Mouse (Mus musculus) monocyte, adult 2 months (primary cell): Measurements from ENCODE around the gene Crmp1.

ENCODE experiments used
- DNase-seq, 2 experiments: peaks; one replicate each; pipeline ENCODE4 v3.0.0; 2022; ENCODE audit warnings: low spot score in 2 of 2, low read depth in 1 of 2

The Crmp1 gene

GRCm38 (mm10) chr5:37238654-37239053, 3.1 kb upstream of the Crmp1 start:
- DNase-seq, result no peak

DNA sequence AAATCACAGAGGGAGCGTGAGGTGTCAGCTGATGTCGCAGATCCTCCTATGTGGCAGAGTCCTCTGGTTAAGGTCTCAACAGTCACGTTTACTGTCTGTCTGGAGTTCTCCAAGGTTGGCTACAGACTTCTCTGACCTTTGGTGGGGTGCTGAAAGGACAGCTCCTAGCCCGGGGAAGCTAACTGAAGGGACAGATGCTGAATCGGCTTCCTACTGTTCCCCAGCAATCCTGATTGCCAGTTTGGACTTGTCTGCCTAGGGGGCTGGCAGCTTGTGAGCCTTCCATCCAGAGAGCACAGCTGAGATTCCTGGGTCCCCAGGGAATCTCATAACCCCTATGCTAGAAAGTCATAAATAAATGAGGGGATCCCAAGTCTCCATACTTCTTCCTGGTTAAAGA, 1.2 kb upstream of the Crmp1 start:
- no peak for DNase-seq

DNA sequence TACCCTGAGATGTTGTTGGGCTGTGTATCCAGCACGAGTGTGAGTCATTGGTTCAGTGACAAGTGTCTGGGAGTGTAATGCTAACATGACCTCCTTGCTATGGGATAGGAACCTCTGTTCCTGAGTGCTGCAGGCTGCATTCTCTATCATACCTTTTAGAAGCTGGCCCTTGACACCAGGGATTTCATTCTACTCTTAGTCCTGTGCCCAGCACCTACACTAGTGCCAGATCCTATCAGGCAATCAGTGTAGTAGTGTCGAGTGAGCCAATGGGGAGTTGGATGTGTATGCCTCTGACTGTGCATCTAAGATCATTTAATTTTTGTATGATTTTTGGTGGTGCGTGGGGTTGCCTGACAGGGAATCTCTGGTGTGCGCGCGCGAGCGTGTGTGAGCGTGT, 516 bp upstream of the Crmp1 start:
- DNase-seq, result no peak

- DNase-seq, result no peak
These were observed 824 bp downstream of the Crmp1 start for GRCm38 (mm10) chr5:37242360-37243168.

- no peak for DNase-seq
These were observed 1.6 kb downstream of the Crmp1 start for GRCm38 (mm10) chr5:37243169-37243886.

DNA sequence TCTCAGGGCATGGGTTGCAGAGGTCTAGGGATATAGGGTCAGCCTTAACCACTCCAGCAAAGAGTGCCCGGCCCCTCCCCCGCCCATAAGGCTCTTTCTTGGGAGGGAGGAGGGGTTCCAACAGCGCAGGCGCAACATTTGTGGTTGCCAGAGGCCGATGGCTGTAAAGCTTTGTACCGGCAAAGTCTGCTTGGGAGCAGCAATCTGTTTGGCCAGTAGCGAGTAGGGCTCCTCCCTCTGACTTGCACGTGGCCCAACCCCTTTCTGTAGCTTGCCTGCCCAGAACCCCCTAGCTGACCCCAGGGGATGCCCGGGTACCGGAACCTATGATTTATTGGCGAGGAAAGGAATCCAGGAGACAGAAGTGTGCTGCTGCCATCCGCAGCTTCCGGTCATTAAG, 2.4 kb downstream of the Crmp1 start:
- DNase-seq, result no peak

DNA sequence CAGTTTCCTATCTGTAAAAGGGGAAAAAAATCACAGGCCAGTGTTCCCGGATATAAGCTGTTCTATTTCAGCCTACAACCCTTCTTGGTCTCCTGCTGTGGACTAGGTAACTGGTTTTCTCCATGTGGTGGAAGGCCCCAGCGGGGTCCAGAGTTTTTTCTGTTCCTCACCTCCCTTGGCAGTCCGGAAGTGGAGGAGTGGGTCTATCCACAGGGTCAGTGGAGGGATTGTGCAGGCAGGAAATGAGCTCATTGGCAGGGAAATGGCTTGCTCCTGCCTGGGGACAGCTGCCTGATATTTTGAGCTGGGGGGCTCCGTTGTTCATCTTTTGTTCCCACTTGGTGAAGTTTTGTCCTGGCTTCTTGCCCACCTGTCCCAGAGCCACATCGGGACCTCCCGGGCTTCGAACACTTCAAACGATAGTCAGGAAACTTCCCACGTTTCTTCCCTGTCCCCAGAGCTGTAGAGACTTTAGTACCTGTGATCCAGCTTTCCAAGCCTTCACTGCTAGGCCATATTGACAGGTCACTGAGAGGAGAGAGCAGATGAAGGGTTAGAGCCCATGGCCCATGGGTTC, 3.0 kb downstream of the Crmp1 start:
- no peak for DNase-seq

DNA sequence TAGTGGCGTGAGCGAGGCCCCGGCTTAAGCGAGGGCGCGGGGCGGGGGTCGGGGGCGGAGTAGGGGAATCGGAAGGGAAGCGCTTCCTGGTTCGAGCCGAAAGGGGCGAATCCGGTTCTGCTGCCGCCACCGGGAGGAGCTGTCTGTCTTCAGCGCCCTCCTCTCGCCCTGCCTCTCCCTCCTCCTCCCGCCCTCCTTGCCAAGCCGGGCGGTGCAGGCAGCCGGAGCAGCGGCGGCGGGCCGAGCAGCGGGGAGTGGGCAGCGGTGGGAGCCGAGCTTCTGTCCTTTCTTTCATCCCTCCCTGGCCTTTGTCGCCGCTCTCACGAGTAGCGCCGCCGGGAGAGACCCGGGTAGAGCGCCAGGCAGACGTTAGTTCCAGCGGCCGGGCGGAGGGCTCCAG, 3.9 kb downstream of the Crmp1 start:
- DNase-seq, result no peak

GRCm38 (mm10) chr5:37246138-37246910, 4.6 kb downstream of the Crmp1 start:
- DNase-seq, result no peak

DNA sequence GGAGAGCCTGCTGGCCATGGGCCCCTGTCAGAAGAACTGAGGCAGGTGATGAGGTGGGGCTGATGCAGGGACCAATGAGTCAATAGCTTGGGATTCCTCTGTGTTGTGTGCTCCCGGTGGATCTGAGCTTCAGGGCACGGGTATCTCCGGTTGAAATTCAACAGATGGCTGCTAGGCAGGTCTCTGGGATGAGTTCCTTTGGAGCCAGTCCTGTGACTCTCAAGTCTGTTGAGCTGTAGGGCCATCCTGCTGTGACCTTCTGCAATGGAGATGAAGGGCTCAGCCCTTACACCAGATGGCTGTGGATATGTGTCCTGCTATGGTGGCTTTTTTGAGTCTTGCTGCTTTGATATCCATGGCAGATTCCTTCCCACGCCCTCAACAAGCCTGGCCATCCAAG, 5.7 kb downstream of the Crmp1 start:
- DNase-seq, result no peak

DNA sequence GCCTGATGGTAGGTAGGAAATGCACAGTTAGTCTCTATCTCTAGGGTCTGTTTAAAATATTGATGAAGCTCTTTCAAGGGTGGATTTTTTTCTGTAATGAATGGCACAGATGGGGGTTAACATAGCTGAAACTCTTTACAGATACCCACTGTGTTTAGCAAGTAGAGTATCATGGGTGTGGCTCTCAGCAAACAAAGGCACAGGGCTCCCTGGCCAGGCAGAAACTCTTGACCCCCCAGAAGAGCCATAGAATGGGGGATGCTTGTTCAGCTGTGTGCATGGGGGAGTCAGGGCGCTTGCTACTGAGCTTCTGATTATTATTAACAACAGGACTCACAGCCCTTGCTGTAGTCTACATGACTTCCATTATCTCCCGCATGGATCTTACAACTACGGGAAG, 7.1 kb downstream of the Crmp1 start:
- no peak for DNase-seq

DNA sequence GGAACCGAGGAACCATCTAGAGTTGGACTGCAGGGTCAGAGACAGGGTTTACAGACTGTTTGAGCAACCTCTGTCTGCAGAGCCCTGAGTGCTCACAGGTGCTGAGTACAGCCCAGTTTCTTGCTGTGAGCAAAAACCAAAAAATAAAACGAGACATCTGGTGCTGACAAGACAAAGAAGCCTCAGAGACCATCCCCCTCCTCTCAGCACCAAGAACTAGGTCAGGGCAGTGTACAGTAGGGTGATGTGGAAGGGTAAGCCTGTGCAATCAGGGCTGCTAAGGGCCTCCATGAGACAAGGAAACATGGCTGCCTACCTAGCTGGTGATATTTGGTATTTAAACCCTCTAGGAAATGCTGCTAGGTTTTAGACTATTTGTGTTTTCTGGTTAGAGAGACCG, 9.9 kb downstream of the Crmp1 start:
- no peak for DNase-seq

DNA sequence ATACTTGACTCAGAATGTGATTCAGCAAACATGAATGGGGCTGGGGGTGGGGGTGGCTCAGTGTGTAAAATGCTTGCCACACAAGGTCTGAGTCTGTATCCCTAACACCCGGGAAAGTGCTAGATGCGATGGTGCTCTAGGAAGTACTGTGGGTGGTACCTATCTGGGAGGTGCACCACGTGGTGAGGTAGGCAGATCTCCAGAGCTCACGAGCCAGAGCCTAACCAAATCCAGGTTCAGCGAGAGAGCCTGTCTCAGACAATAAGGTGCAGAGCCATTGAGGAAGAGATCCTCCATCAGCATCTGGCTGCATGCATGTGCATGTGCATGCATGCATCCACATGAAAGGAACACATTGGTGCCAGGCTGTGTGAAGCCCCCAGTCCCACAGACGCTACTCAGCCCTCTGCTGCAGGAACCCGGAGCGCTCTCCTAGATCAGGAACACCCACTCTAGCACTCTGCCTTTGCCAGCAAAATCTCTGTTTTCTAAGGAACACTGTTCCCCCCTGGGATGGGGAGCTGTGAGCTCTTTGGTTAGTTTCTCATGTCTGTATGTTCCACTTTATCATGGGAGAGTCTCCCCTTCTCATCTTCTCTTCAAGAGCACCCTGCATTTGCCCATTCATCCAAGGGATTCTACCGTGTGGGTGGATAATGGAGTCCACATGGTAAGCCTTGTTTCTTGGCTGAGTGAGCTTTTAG, 10.5 kb downstream of the Crmp1 start:
- no peak for DNase-seq

DNA sequence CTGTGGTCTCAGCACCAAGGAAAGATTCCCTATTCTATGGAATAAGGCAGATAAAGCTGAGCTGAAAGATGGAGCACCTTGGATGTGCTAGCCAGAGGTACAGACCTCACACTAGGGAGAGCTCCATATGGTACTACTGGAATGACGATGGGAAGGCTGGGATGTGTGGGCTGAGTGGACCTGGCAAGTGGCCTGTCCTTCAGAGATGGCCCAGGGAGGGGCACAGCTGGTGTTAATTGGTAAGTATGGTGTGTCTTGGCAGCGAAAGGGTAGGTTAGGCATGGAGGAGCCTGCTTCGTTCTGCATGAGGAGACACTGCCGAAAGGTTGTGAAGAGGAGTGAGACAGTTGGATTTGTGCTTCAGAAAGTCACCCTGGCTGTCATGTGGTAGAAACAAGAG, 12.8 kb downstream of the Crmp1 start:
- DNase-seq, result no peak

GRCm38 (mm10) chr5:37256823-37257222, 15.1 kb downstream of the Crmp1 start:
- no peak for DNase-seq

GRCm38 (mm10) chr5:37257243-37257642, 15.5 kb downstream of the Crmp1 start:
- no peak for DNase-seq

DNA sequence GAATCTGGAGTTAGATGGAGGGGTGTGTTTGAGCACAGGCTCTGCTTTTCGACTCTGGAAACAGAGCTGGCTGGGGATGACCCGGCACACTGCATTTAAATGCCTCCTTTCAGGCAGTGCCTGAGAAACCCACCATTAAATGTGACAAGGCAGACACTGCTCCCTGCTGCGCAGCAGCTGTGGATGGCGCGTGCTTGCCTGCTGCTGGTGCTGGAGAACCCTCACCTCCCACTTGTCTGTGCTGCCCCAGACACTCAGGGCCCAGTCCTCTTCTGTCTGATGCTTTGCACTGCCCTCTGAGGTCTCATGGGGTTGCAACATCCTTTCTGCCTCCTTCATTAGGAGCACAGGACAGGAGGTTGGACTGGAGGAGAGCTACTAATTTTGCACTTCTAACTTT, 20.0 kb downstream of the Crmp1 start:
- DNase-seq, result no peak

DNA sequence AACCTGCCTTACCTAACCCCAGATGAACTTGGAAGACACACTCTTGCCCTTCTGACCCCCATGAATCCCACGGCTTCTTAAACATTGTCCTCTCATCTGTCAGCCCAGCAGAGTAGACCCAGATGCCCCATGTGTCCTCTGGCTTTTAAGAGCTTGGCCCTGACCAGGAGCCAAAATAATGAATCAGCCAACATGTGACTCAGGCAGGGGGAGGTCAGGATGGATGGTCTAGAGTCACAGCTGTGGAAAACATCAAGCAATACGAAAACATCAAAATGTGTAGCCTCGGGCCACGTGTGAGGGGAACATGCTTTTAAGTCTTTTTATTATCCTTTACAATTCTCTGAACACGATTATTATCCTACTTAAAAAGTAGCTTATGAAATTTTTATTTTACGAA, 22.1 kb downstream of the Crmp1 start:
- no peak for DNase-seq

DNA sequence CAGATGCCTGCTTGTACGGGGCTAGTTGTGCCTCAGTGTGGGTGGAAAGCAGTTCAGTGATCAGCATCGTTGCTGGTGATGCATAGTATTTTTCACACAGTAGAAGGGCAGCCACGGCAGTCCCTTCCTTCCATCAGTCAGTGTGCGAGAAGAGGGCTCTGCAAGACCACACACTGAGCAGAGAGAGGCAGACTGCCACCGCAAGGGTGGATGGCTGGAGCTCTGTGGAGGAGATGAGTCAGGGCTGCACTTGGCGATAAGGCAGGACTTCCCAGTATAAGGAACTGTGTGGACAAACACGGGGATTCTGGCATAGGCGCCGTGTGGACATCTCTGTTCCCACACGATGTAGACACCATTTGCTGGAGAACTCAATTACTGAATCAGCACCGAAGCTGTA, 39.3 kb downstream of the Crmp1 start:
- no peak for DNase-seq

- DNase-seq, result no peak
These were observed 46.6 kb downstream of the Crmp1 start for GRCm38 (mm10) chr5:37288374-37288773.

DNA sequence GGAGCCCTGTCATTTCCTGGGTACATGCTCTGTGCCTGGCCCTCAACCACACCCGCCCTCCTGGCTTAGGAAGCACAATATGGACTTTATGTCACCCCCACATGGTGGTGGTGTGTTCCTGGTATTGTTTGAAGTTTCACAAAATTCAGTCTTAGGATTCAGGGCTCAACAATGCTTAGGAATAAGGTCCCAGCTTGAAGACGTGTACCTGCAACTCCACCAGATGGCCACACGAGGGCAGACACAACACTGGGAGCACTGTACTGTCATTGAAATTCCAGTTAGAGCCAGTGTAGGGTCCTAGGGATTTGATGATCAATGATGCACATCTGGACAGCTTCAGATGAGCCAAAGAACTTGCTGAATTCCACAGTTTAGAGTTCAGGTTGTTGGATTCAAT, 47.5 kb downstream of the Crmp1 start:
- no peak for DNase-seq
